Mouse (Mus musculus): ENCODE measurements around the gene Cep112. TPM values are rescaled to one million over a fixed set of nuclear protein-coding genes. Genes with fewer than 3 reads are reported as not detected.

Cep112 gene
- polyA plus RNA-seq, 1 experiment, result not detected

- no peaks in the 10 kb centered on the region for H3K27me3 ChIP-seq (ENCODE audit: control insufficient read depth)
- H3K36me3 ChIP-seq (ENCODE audit: control insufficient read depth), result no peaks in the 10 kb centered on the region
- H3K4me1 ChIP-seq (ENCODE audit: control insufficient read depth), result no peaks in the 10 kb centered on the region
- H3K4me3 ChIP-seq (replicated peaks), result no peak overlapping the region
- TF ChIP-seq TAL1 (IDR thresholded peaks at IDR 0.05; ENCODE audit: low read length) (no peak), GATA1 (IDR thresholded peaks at IDR 0.05; ENCODE audit: low read length) (no peak)
- no peaks in the 10 kb centered on the region for H3K9me3 ChIP-seq (ENCODE audit: control insufficient read depth, low read length)
These were observed 403.5 kb downstream of the Cep112 start for GRCm38 (mm10) chr11:108828374-108829025.

GRCm38 (mm10) chr11:108836706-108837105 is 411.7 kb downstream of the Cep112 start:
- Histone ChIP-seq H3K36me3 (ENCODE audit: control insufficient read depth) (no peaks in the 10 kb centered on the region), H3K27me3 (ENCODE audit: control insufficient read depth) (no peaks in the 10 kb centered on the region), H3K4me3 (replicated peaks) (no peak overlapping the region), H3K4me1 (ENCODE audit: control insufficient read depth) (no peaks in the 10 kb centered on the region), H3K9me3 (ENCODE audit: control insufficient read depth, low read length) (no peaks in the 10 kb centered on the region)
- no peak for TF ChIP-seq TAL1 (IDR thresholded peaks at IDR 0.05; ENCODE audit: low read length)

GRCm38 (mm10) chr11:108840195-108840594 is 415.2 kb downstream of the Cep112 start:
- no peaks in the 10 kb centered on the region for H3K36me3 ChIP-seq (ENCODE audit: control insufficient read depth)
- no peaks in the 10 kb centered on the region for H3K9me3 ChIP-seq (ENCODE audit: control insufficient read depth, low read length)
- H3K4me1 ChIP-seq (ENCODE audit: control insufficient read depth), result no peaks in the 10 kb centered on the region
- TF ChIP-seq GATA1 (IDR thresholded peaks at IDR 0.05; ENCODE audit: low read length), result no peak
- no peak overlapping the region for H3K4me3 ChIP-seq (replicated peaks)
- no peaks in the 10 kb centered on the region for H3K27me3 ChIP-seq (ENCODE audit: control insufficient read depth)

- H3K27me3 ChIP-seq (ENCODE audit: control insufficient read depth), result no peaks in the 10 kb centered on the region
- TF ChIP-seq TAL1 (IDR thresholded peaks at IDR 0.05; ENCODE audit: low read length), result no peak
- TF ChIP-seq GATA1 (IDR thresholded peaks at IDR 0.05; ENCODE audit: low read length), result no peak
- H3K9me3 ChIP-seq (ENCODE audit: control insufficient read depth, low read length), result no peaks in the 10 kb centered on the region
- no peak overlapping the region for H3K4me3 ChIP-seq (replicated peaks)
- no peaks in the 10 kb centered on the region for H3K36me3 ChIP-seq (ENCODE audit: control insufficient read depth)
- H3K4me1 ChIP-seq (ENCODE audit: control insufficient read depth), result no peaks in the 10 kb centered on the region
These were observed 417.8 kb downstream of the Cep112 start for GRCm38 (mm10) chr11:108842765-108843164.

GRCm38 (mm10) chr11:108845971-108846370 is 421.0 kb downstream of the Cep112 start:
- TF ChIP-seq TAL1 (IDR thresholded peaks at IDR 0.05; ENCODE audit: low read length) (no peak), GATA1 (IDR thresholded peaks at IDR 0.05; ENCODE audit: low read length) (no peak)
- H3K4me1 ChIP-seq (ENCODE audit: control insufficient read depth), result no peaks in the 10 kb centered on the region
- no peak overlapping the region for H3K4me3 ChIP-seq (replicated peaks)

GRCm38 (mm10) chr11:108846479-108846878 is 421.5 kb downstream of the Cep112 start:
- Histone ChIP-seq H3K27me3 (ENCODE audit: control insufficient read depth) (no peaks in the 10 kb centered on the region), H3K4me3 (replicated peaks) (no peak overlapping the region), H3K9me3 (ENCODE audit: control insufficient read depth, low read length) (no peaks in the 10 kb centered on the region), H3K4me1 (ENCODE audit: control insufficient read depth) (no peaks in the 10 kb centered on the region), H3K36me3 (ENCODE audit: control insufficient read depth) (no peaks in the 10 kb centered on the region)
- TF ChIP-seq GATA1 (IDR thresholded peaks at IDR 0.05; ENCODE audit: low read length) (no peak), TAL1 (IDR thresholded peaks at IDR 0.05; ENCODE audit: low read length) (no peak)

More at GRCm38 (mm10) chr11:108845971-108846370, 421.0 kb downstream of the Cep112 start:
- H3K9me3 ChIP-seq (ENCODE audit: control insufficient read depth, low read length), result no peaks in the 10 kb centered on the region
- no peaks in the 10 kb centered on the region for H3K36me3 ChIP-seq (ENCODE audit: control insufficient read depth)
- no peaks in the 10 kb centered on the region for H3K27me3 ChIP-seq (ENCODE audit: control insufficient read depth)

- no peaks in the 10 kb centered on the region for H3K27me3 ChIP-seq (ENCODE audit: control insufficient read depth)
- H3K9me3 ChIP-seq (ENCODE audit: control insufficient read depth, low read length), result no peaks in the 10 kb centered on the region
- no peaks in the 10 kb centered on the region for H3K36me3 ChIP-seq (ENCODE audit: control insufficient read depth)
- no peak for TF ChIP-seq TAL1 (IDR thresholded peaks at IDR 0.05; ENCODE audit: low read length)
- TF ChIP-seq GATA1 (IDR thresholded peaks at IDR 0.05; ENCODE audit: low read length), result no peak
- no peak overlapping the region for H3K4me3 ChIP-seq (replicated peaks)
- no peaks in the 10 kb centered on the region for H3K4me1 ChIP-seq (ENCODE audit: control insufficient read depth)
These were observed 426.8 kb downstream of the Cep112 start for GRCm38 (mm10) chr11:108851771-108852170.

- no peak overlapping the region for H3K4me3 ChIP-seq (replicated peaks)
- H3K27me3 ChIP-seq (ENCODE audit: control insufficient read depth), result no peaks in the 10 kb centered on the region
- no peaks in the 10 kb centered on the region for H3K4me1 ChIP-seq (ENCODE audit: control insufficient read depth)
- no peak for TF ChIP-seq GATA1 (IDR thresholded peaks at IDR 0.05; ENCODE audit: low read length)
- no peak for TF ChIP-seq TAL1 (IDR thresholded peaks at IDR 0.05; ENCODE audit: low read length)
- no peaks in the 10 kb centered on the region for H3K9me3 ChIP-seq (ENCODE audit: control insufficient read depth, low read length)
- H3K36me3 ChIP-seq (ENCODE audit: control insufficient read depth), result no peaks in the 10 kb centered on the region
These were observed 432.3 kb downstream of the Cep112 start for GRCm38 (mm10) chr11:108857254-108857653.

GRCm38 (mm10) chr11:108857678-108858338 is 432.8 kb downstream of the Cep112 start:
- H3K9me3 ChIP-seq (ENCODE audit: control insufficient read depth, low read length), result no peaks in the 10 kb centered on the region
- no peak overlapping the region for H3K4me3 ChIP-seq (replicated peaks)
- TF ChIP-seq TAL1 (IDR thresholded peaks at IDR 0.05; ENCODE audit: low read length), result no peak
- no peak for TF ChIP-seq GATA1 (IDR thresholded peaks at IDR 0.05; ENCODE audit: low read length)
- no peaks in the 10 kb centered on the region for H3K36me3 ChIP-seq (ENCODE audit: control insufficient read depth)
- H3K4me1 ChIP-seq (ENCODE audit: control insufficient read depth), result no peaks in the 10 kb centered on the region
- no peaks in the 10 kb centered on the region for H3K27me3 ChIP-seq (ENCODE audit: control insufficient read depth)

Data from erythroblast, embryonic 14.5 days (primary cell).